Mouse (Mus musculus) intestine, embryonic 15.5 days (tissue): Measurements from ENCODE around the gene Amt. TPM values are rescaled to one million over a fixed set of nuclear protein-coding genes. Genes with fewer than 3 reads are reported as not detected.
A peak's percentile ranks its signal among the peaks of the same experiment; 100 is the strongest.
"Not testable (repeated sequence)": the region's sequence is repeated elsewhere in the genome, so short reads cannot be mapped to it uniquely, and the experiment has no call there.

Experiments
- ATAC-seq: fragments of 200-750 bp; cut with Nextera tagmentation; 2 replicates; pipeline ENCODE4 v1.8.0; 2017; ENCODE audit warnings: moderate TSS enrichment, moderate library complexity
- H3K27ac ChIP-seq: fragments of 300-500 bp; sonication (generic); 2 replicates; pipeline ENCODE4 v1.5.1; 2015; ENCODE audit warnings: mild to moderate bottlenecking, inconsistent platforms
- H3K27me3 ChIP-seq: fragments of 300-500 bp; sonication (generic); replicated peaks from 2 replicates; pipeline ENCODE4 v1.6.1; 2015; ENCODE audit warnings: inconsistent platforms
- H3K36me3 ChIP-seq: fragments of 300-500 bp; sonication (generic); 2 replicates; pipeline ENCODE4 v1.6.1; 2015; ENCODE audit warnings: inconsistent platforms
- H3K4me1 ChIP-seq: fragments of 300-500 bp; sonication (generic); replicated peaks from 2 replicates; pipeline ENCODE4 v1.6.1; 2015; ENCODE audit warnings: inconsistent platforms
- H3K4me2 ChIP-seq: fragments of 300-500 bp; sonication (generic); replicated peaks from 2 replicates; pipeline ENCODE4 v1.6.1; 2015; ENCODE audit warnings: mild to moderate bottlenecking, inconsistent platforms
- H3K4me3 ChIP-seq: fragments of 300-500 bp; sonication (generic); replicated peaks from 2 replicates; pipeline ENCODE4 v1.5.1; 2015; ENCODE audit warnings: inconsistent platforms
- H3K9ac ChIP-seq: fragments of 300-500 bp; sonication (generic); 2 replicates; pipeline ENCODE4 v1.6.1; 2015; ENCODE audit warnings: inconsistent platforms
- H3K9me3 ChIP-seq: fragments of 300-500 bp; sonication (generic); 2 replicates; pipeline ENCODE4 v1.6.1; 2016; ENCODE audit warnings: inconsistent platforms
- WGBS: fragments of 180-500 bp; shearing (Covaris S2); methylation state at CpG from one replicate; pipeline ENCODE4 v1.1.7; 2015; 5-methylcytosine and 5-hydroxymethylcytosine counted together
- polyA plus RNA-seq: library from polyadenylated mRNA; unstranded; fragments of >200 nt; fragmentation: Nextera tagmentation; extraction: Ambion mirVana; gene quantifications from 2 replicates; pipeline ENCODE4 v1.2.1, GENCODE M21; 2015

The Amt gene
- polyA plus RNA-seq, 1 experiment from 2014 or later: 23.2 TPM

- H3K27me3 ChIP-seq: no peaks in the 10 kb centered on the region
- H3K4me2 ChIP-seq: no peak overlapping the region
- no peaks in the 10 kb centered on the region for H3K9me3 ChIP-seq
- no peak overlapping the region for H3K4me3 ChIP-seq
- H3K27ac ChIP-seq: no peak overlapping the region
- no peak for ATAC-seq
- WGBS: 75% methylated on average over 7 of the region's 7 CpGs
- no peaks in the 10 kb centered on the region for H3K36me3 ChIP-seq
- H3K9ac ChIP-seq: no peak overlapping the region
- peaks cover 28% of the 10 kb centered on the region for H3K4me1 ChIP-seq
Measured at GRCm38 (mm10) chr9:108267691-108268090, 29.0 kb upstream of the Amt start.

- not testable (repeated sequence) for H3K4me2 ChIP-seq, H3K9ac ChIP-seq, H3K27ac ChIP-seq, H3K36me3 ChIP-seq, ATAC-seq, H3K4me3 ChIP-seq, H3K27me3 ChIP-seq, H3K9me3 ChIP-seq
- H3K4me1 ChIP-seq: peaks cover 30% of the 10 kb centered on the region
- 58% methylated on average over 6 of the region's 7 CpGs for WGBS
Measured at GRCm38 (mm10) chr9:108268701-108269100, 28.0 kb upstream of the Amt start.

- no peaks in the 10 kb centered on the region for H3K27me3 ChIP-seq
- H3K27ac ChIP-seq: 0 out of 2 replicates have a peak overlapping the region, but pooled peaks have one; percentile 13
- WGBS: 12% methylated on average over 2 of the region's 2 CpGs
- peak; percentile 55; the same call in 1 of the 2 replicates for ATAC-seq
- no peaks in the 10 kb centered on the region for H3K36me3 ChIP-seq
- peaks cover 24% of the 10 kb centered on the region for H3K4me1 ChIP-seq
- no peak overlapping the region for H3K4me3 ChIP-seq
- H3K9me3 ChIP-seq: no peaks in the 10 kb centered on the region
- no peak overlapping the region for H3K9ac ChIP-seq
- no peak overlapping the region for H3K4me2 ChIP-seq
Measured at GRCm38 (mm10) chr9:108271941-108272340, 24.7 kb upstream of the Amt start.

GRCm38 (mm10) chr9:108272691-108273090 lies 24.0 kb upstream of the Amt start:
- 47% methylated on average over 5 of the region's 5 CpGs for WGBS
- no peaks in the 10 kb centered on the region for H3K9me3 ChIP-seq
- H3K4me3 ChIP-seq: no peak overlapping the region
- H3K27me3 ChIP-seq: no peaks in the 10 kb centered on the region
- H3K27ac ChIP-seq: no peak overlapping the region
- no peak overlapping the region for H3K9ac ChIP-seq
- H3K36me3 ChIP-seq: no peaks in the 10 kb centered on the region
- no peak overlapping the region for H3K4me2 ChIP-seq
- H3K4me1 ChIP-seq: peaks cover 24% of the 10 kb centered on the region
- ATAC-seq: no peak

GRCm38 (mm10) chr9:108273485-108273884 lies 23.2 kb upstream of the Amt start:
- 73% methylated on average over 4 of the region's 4 CpGs for WGBS
- Histone ChIP-seq H3K27me3 (no peaks in the 10 kb centered on the region), H3K4me3 (no peak overlapping the region), H3K4me1 (peaks cover 24% of the 10 kb centered on the region), H3K9me3 (no peaks in the 10 kb centered on the region), H3K36me3 (no peaks in the 10 kb centered on the region), H3K27ac (no peak overlapping the region), H3K4me2 (no peak overlapping the region), H3K9ac (no peak overlapping the region)
- ATAC-seq: no peak

GRCm38 (mm10) chr9:108274476-108275330 lies 21.9 kb upstream of the Amt start:
- WGBS: 63% methylated on average over 5 of the region's 5 CpGs
- Histone ChIP-seq H3K9me3 (no peaks in the 10 kb centered on the region), H3K36me3 (no peaks in the 10 kb centered on the region), H3K4me3 (no peak overlapping the region), H3K4me1 (peaks cover 19% of the 10 kb centered on the region), H3K27ac (no peak overlapping the region), H3K9ac (no peak overlapping the region), H3K4me2 (no peak overlapping the region), H3K27me3 (no peaks in the 10 kb centered on the region)
- ATAC-seq: peak; percentile 62

- Histone ChIP-seq H3K36me3 (no peaks in the 10 kb centered on the region), H3K27me3 (no peaks in the 10 kb centered on the region), H3K9ac (no peak overlapping the region), H3K27ac (no peak overlapping the region), H3K4me3 (no peak overlapping the region), H3K9me3 (no peaks in the 10 kb centered on the region), H3K4me2 (no peak overlapping the region), H3K4me1 (peaks cover 19% of the 10 kb centered on the region)
- 46% methylated on average over 6 of the region's 6 CpGs for WGBS
- ATAC-seq: no peak
Measured at GRCm38 (mm10) chr9:108275331-108275659, 21.4 kb upstream of the Amt start.

- no peaks in the 10 kb centered on the region for H3K27me3 ChIP-seq
- no peak overlapping the region for H3K4me3 ChIP-seq
- H3K9ac ChIP-seq: no peak overlapping the region
- no peaks in the 10 kb centered on the region for H3K36me3 ChIP-seq
- no peaks in the 10 kb centered on the region for H3K9me3 ChIP-seq
- no peak overlapping the region for H3K4me2 ChIP-seq
- 69% methylated on average over 10 of the region's 10 CpGs for WGBS
- peaks cover 5% of the 10 kb centered on the region; the same call in 1 of the 2 replicates for H3K4me1 ChIP-seq
- no peak for ATAC-seq
- no peak overlapping the region for H3K27ac ChIP-seq
Measured at GRCm38 (mm10) chr9:108278697-108279450, 17.8 kb upstream of the Amt start.

GRCm38 (mm10) chr9:108280071-108280828 lies 16.4 kb upstream of the Amt start:
- Histone ChIP-seq H3K27ac (peak overlapping the region; percentile 37; the same call in 1 of the 2 replicates), H3K27me3 (no peaks in the 10 kb centered on the region), H3K9me3 (no peaks in the 10 kb centered on the region), H3K4me3 (no peak overlapping the region), H3K36me3 (no peaks in the 10 kb centered on the region), H3K9ac (no peak overlapping the region), H3K4me2 (no peak overlapping the region), H3K4me1 (no peaks in the 10 kb centered on the region)
- ATAC-seq: peak; percentile 74
- WGBS: 24% methylated on average over 8 of the region's 8 CpGs

GRCm38 (mm10) chr9:108284410-108284809 lies 12.2 kb upstream of the Amt start:
- Histone ChIP-seq H3K4me2 (no peak overlapping the region), H3K9ac (no peak overlapping the region), H3K4me3 (no peak overlapping the region), H3K27me3 (no peaks in the 10 kb centered on the region), H3K4me1 (no peaks in the 10 kb centered on the region), H3K27ac (no peak overlapping the region), H3K36me3 (no peaks in the 10 kb centered on the region), H3K9me3 (no peaks in the 10 kb centered on the region)
- 10% methylated on average over 6 of the region's 6 CpGs for WGBS
- peak; percentile 62 for ATAC-seq

- H3K36me3 ChIP-seq, H3K9ac ChIP-seq, H3K9me3 ChIP-seq, H3K4me1 ChIP-seq, H3K27me3 ChIP-seq, H3K4me2 ChIP-seq, ATAC-seq, H3K4me3 ChIP-seq, H3K27ac ChIP-seq: not testable (repeated sequence)
- 76% methylated on average over 6 of the region's 6 CpGs for WGBS
Measured at GRCm38 (mm10) chr9:108287526-108288238, 9.0 kb upstream of the Amt start.
